In the genomic region with DNA sequence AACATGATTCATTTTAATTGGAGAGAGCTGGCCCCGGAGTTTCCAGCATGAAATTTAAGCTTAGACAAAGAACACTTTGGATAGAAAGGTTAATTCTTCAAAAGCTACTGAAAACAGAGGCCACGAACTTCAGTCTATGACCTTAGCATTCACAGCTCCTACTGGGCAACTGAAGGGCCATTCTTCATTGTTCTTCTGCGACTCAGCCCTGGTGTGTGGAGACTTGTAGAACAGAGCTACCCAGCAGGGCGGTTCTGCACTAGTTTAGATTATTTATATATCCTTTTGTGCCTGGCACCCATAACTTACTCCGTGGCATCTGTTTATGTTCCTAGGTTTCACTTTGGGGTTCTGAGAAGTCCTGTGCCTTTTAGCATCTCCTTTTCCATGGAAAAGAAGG, we compare ENCODE assay signal across 27 mouse cellular contexts. TPM values are rescaled to one million over a fixed set of nuclear protein-coding genes. Genes with fewer than 3 reads are reported as not detected.
"Had no signal": no experiment of that assay in that cellular context is flagged by ENCODE, and none has a peak within 500 bp of the region (broad histone marks: within the 10 kb centered on the region; RNA-seq: fewer than 3 reads in every experiment).

No protein-coding gene starts in this region.

- H3K9me3 ChIP-seq: midbrain, embryonic 10.5 days; midbrain, embryonic 13.5 days; stomach, embryonic 15.5 days had no signal

- H3K27me3 ChIP-seq: midbrain, embryonic 13.5 days; neural tube, embryonic 12.5 days; stomach, embryonic 15.5 days had no signal

- H3K4me3 ChIP-seq: layer of hippocampus, adult 2 months; left cerebral cortex, adult 2 months; midbrain, embryonic 10.5 days; midbrain, embryonic 13.5 days; myocyte; neural tube, embryonic 12.5 days; stomach, embryonic 15.5 days had no signal

- H3K27ac ChIP-seq: layer of hippocampus, adult 2 months; left cerebral cortex, adult 2 months; liver, embryonic 14.5 days; macrophage; midbrain, embryonic 10.5 days; midbrain, embryonic 13.5 days; neural tube, embryonic 12.5 days; stomach, embryonic 15.5 days had no signal

- H3K9ac ChIP-seq: liver, embryonic 14.5 days; liver, postnatal 0 days; lung, embryonic 14.5 days; midbrain, embryonic 13.5 days; neural tube, embryonic 12.5 days; stomach, embryonic 15.5 days had no signal

- ATAC-seq: liver, postnatal 0 days; lung, postnatal 0 days; midbrain, embryonic 13.5 days; midbrain, embryonic 16.5 days had no signal

- H3K36me3 ChIP-seq: midbrain, embryonic 10.5 days; midbrain, embryonic 13.5 days; neural tube, embryonic 12.5 days; stomach, embryonic 15.5 days had no signal

- H3K4me2 ChIP-seq: lung, embryonic 14.5 days; midbrain, embryonic 13.5 days; neural tube, embryonic 12.5 days; stomach, embryonic 15.5 days had no signal

- DNase-seq: kidney, adult 18-20 months; kidney, adult 9 months; kidney, postnatal 14 days; layer of hippocampus, postnatal 36 days; liver, postnatal 0 days; lung, embryonic 14.5 days; retina, postnatal 1 day; right cerebral cortex, postnatal 25 days; spleen, adult 18-20 months; thymus, postnatal 25 days had no signal

RNA-seq across cellular contexts. Expression of a gene that starts 19.8 kb away (rescaled TPM):
- polyA plus RNA-seq: kidney, embryonic 16.5 days; large intestine, adult 2 months; limb, embryonic 11.5 days; limb, embryonic 14.5 days; liver, adult 2 months; liver, embryonic 14.5 days; liver, postnatal 0 days; lung, embryonic 14.5 days; lung, postnatal 0 days; macrophage; midbrain, embryonic 10.5 days; midbrain, embryonic 13.5 days; midbrain, embryonic 16.5 days; myocyte; neural tube, embryonic 12.5 days; stomach, embryonic 15.5 days; thymus, postnatal 0 days had no signal
